Mouse (Mus musculus) liver, embryonic 14.5 days (tissue): ENCODE results near the gene Glt8d1. TPM values are rescaled to one million over a fixed set of nuclear protein-coding genes. Genes with fewer than 3 reads are reported as not detected.

Experiments
- ATAC-seq: fragments of 200-750 bp; cut with Nextera tagmentation; 2 replicates; pipeline ENCODE4 v1.8.0; 2017; ENCODE audit warnings: moderate number of reproducible peaks, mild to moderate bottlenecking, moderate library complexity; ENCODE audit not compliant: insufficient read depth
- DNase-seq, 3 experiments: peaks; one replicate each; pipeline ENCODE4 v3.0.0-alpha.2; 2012 to 2013; ENCODE audit warnings: low read depth in 3 of 3, low spot score in 3 of 3
- H3K27ac ChIP-seq: fragments of 300-500 bp; sonication (generic); 2 replicates; pipeline ENCODE4 v1.5.1; 2014; ENCODE audit warnings: moderate library complexity, mild to moderate bottlenecking, control low read depth, inconsistent platforms
- H3K27me3 ChIP-seq: fragments of 300-500 bp; sonication (generic); 2 replicates; pipeline ENCODE4 v1.6.1; 2014; ENCODE audit warnings: mild to moderate bottlenecking, low read length, moderate library complexity; ENCODE audit not compliant: control insufficient read depth, insufficient read depth
- H3K36me3 ChIP-seq: fragments of 300-500 bp; sonication (generic); replicated peaks from 2 replicates; pipeline ENCODE4 v1.6.1; 2014; ENCODE audit warnings: low read depth; ENCODE audit not compliant: control insufficient read depth, insufficient read depth
- H3K4me1 ChIP-seq, 2 experiments: fragments of 200-500 bp in 1 of 2; fragments of 300-500 bp in 1 of 2; sonication (generic) in 1 of 2; replicated peaks; 2 replicates each; pipeline ENCODE4 v1.6.1; 2012 to 2014; ENCODE audit warnings: antibody characterized with exemption in 1 of 2, inconsistent platforms in 1 of 2, low read length in 1 of 2; ENCODE audit not compliant: control insufficient read depth in 2 of 2, insufficient read depth in 2 of 2
- H3K4me2 ChIP-seq: fragments of 300-500 bp; sonication (generic); 2 replicates; pipeline ENCODE4 v1.6.1; 2014; ENCODE audit warnings: low read depth, mild to moderate bottlenecking, control low read depth, moderate library complexity
- H3K4me3 ChIP-seq, 2 experiments: fragments of 200-500 bp in 1 of 2; fragments of 300-500 bp in 1 of 2; sonication (generic) in 1 of 2; 2 replicates each; pipeline ENCODE4 v1.5.1; 2012 to 2014; ENCODE audit warnings: low read depth in 2 of 2, low read length in 2 of 2, mild to moderate bottlenecking in 2 of 2, control low read depth in 1 of 2, inconsistent platforms in 1 of 2, moderate library complexity in 1 of 2; ENCODE audit not compliant: insufficient read depth in 1 of 2
- H3K9ac ChIP-seq: fragments of 300-500 bp; sonication (generic); replicated peaks from 2 replicates; pipeline ENCODE4 v1.6.1; 2014; ENCODE audit warnings: mild to moderate bottlenecking, control low read depth, moderate library complexity
- H3K9me3 ChIP-seq: fragments of 300-500 bp; sonication (generic); 2 replicates; pipeline ENCODE4 v1.6.1; 2016; ENCODE audit warnings: low read length, mixed read lengths; ENCODE audit not compliant: control insufficient read depth
- CTCF ChIP-seq: IDR thresholded peaks from 2 replicates; pipeline ENCODE4 v1.5.1; 2016; ENCODE audit warnings: antibody characterized with exemption, low read depth, control low read depth
- EP300 ChIP-seq: IDR thresholded peaks from 2 replicates; pipeline ENCODE4 v1.6.1; 2016; ENCODE audit warnings: antibody characterized with exemption, low read depth
- WGBS: fragments of 180-500 bp; shearing (Covaris S2); extraction: QIAGEN DNeasy Blood & Tissue Kit; methylation state at CpG from one replicate; pipeline ENCODE4 v1.1.7; 2014; ENCODE audit not compliant: insufficient replicate concordance; 5-methylcytosine and 5-hydroxymethylcytosine counted together
- polyA plus RNA-seq, 2 experiments: library from polyadenylated mRNA; depleted of rRNA in 1 of 2; stranded (reverse) in 1 of 2; unstranded in 1 of 2; fragments of >200 nt; fragmentation: Nextera tagmentation in 1 of 2; extraction: Ambion mirVana in 1 of 2; gene quantifications; 2 replicates each; pipeline versions ENCODE4 v1.2.1 to v1.2.3; 2012 to 2014

Gene Glt8d1
- polyA plus RNA-seq, 2 experiments: 17.7 to 18.4 TPM

GRCm38 (mm10) chr14:31018860-31019291, 17.7 kb downstream of the Glt8d1 start, which contains the start of the genes Pbrm1 and Gnl3:
Gene Pbrm1 (plus strand): TSS chr14:31019138.
Gene Gnl3 (minus strand): TSS chr14:31019152.
- peak; percentile 63 for TF ChIP-seq CTCF
- TF ChIP-seq EP300: no peak
- Histone ChIP-seq H3K27me3 (no peaks in the 10 kb centered on the region), H3K36me3 (peaks cover 44% of the 10 kb centered on the region), H3K4me2 (peak within 1 kb of the TSS; percentile 85), H3K27ac (peak within 1 kb of the TSS; percentile 90), H3K9me3 (no peaks in the 10 kb centered on the region), H3K9ac (peak within 1 kb of the TSS; percentile 94), H3K4me3 (peak within 1 kb of the TSS; percentile 87 to 89), H3K4me1 (peaks cover 23 to 26% of the 10 kb centered on the region in 2 experiments)
- whole genome bisulfite sequencing: under 1% methylated on average over 39 of the region's 53 CpGs
- DNase-seq (peak; percentile 92 to 93 (median 92)), ATAC-seq (peak; percentile 88)

DNA sequence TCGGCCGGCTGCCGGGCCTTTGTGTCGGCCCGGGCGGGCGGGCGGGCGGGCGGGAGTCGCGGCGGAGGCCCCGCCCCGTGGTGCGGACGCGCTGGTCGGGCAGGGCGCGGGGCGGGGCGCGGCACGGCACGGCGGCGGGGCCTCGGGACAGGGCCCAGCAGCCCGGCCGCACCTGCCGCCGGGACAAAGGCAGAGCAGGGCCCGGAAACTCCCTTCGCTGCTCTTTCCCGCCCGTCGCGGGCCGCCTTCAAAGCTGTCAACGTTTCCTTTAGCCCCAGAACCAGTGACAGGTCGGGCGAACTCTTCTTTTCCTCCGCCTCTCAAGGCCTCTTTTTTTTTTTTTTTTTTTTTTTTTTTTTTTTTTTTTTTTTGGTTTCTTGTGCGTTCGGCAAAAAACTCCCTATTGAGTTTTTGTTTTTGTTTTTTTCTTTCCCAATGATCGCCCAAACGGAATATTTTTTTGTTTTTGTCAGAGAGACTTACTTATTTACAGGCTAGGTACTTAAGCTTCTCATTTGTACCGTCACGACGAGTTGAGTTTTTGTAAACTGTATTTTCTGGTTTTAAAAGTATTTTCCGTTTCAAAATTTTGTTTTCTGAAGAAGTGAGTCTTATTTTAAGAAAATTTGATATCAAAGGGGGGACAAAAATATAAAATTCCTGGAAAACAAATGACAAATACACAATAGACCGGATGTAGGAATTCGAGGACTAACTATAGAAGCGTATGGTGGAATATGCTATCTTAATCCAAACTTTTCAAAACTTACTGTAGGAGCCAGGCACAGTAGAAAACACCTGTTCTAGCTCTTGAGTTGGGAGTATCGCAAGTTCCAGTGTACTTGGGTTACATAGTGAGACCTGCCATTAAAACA, 18.4 kb downstream of the Glt8d1 start:
- Histone ChIP-seq H3K4me2 (peak overlapping the region; percentile 85), H3K27me3 (no peaks in the 10 kb centered on the region), H3K36me3 (peaks cover 41% of the 10 kb centered on the region), H3K4me1 (peaks cover 23 to 26% of the 10 kb centered on the region in 2 experiments), H3K9ac (peak overlapping the region; percentile 94), H3K4me3 (peak overlapping the region; percentile 87 to 89), H3K27ac (peak overlapping the region; percentile 90), H3K9me3 (no peaks in the 10 kb centered on the region)
- DNase-seq: peak; percentile 76 to 79 (median 76)
- no peak for TF ChIP-seq EP300
- TF ChIP-seq CTCF: no peak
- peak; percentile 93 for ATAC-seq
- 2% methylated on average over 46 of the region's 56 CpGs for WGBS

DNA sequence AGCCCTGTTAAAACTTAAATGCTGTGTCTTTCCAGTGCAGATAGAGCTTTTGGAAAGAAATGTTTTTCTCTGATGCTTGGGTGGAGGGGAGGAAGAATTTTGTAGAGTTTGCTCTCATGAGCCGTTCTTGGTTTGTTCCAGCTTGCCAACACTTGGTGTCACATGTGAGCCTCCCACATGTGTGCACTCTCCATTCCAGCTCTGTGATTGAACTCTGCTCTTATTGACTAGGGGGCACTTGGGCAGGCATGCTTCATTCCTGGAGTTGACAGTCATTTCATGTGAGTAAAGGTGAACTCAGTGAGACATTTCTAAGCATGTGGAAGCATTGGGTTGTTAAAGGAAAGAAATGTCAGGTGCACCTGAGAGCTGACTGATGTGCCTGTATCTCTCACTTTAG, 21.4 kb downstream of the Glt8d1 start:
- Histone ChIP-seq H3K4me3 (no peak overlapping the region), H3K27ac (no peak overlapping the region), H3K9ac (no peak overlapping the region), H3K27me3 (no peaks in the 10 kb centered on the region), H3K9me3 (no peaks in the 10 kb centered on the region), H3K36me3 (peaks cover 43% of the 10 kb centered on the region), H3K4me1 (peaks cover 12 to 19% of the 10 kb centered on the region in 2 experiments), H3K4me2 (no peak overlapping the region; the same call in 1 of the 2 replicates)
- no peak for ATAC-seq
- 46% methylated on average over 1 of the region's 1 CpGs for whole genome bisulfite sequencing
- TF ChIP-seq CTCF: 0 out of 2 replicates have a peak, but pooled peaks have one; percentile 12
- no peak for TF ChIP-seq EP300
- no peak for DNase-seq

DNA sequence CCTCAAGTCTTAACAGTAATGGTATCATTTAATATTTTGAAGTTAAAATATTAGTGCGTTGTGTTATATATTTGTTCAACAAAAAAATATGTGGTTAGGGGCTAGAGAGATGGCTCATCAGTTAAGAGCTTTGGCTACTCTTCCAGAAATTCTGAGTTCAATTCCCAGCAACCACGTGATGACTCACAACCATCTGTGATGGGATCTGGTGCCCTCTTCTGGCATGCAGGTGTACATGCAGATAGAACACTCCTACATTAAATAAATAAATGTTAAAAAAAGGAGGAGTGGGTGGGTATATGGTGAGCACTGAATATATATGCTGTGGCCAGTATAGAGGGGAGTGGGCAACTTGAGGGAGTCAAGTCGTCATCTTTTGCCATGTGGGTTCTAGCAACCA, 24.6 kb downstream of the Glt8d1 start:
- H3K36me3 ChIP-seq: peaks cover 64% of the 10 kb centered on the region
- peaks cover 3 to 7% of the 10 kb centered on the region in 2 experiments; a peak in 3 of 4 replicates for H3K4me1 ChIP-seq
- TF ChIP-seq EP300 (0 out of 2 replicates have a peak, but pooled peaks have one; percentile 14), CTCF (peak; percentile 75)
- ATAC-seq (no peak), DNase-seq (no peak)
- H3K27ac ChIP-seq: no peak overlapping the region
- H3K27me3 ChIP-seq: no peaks in the 10 kb centered on the region
- H3K4me3 ChIP-seq: no peak overlapping the region
- H3K9ac ChIP-seq: no peak overlapping the region
- 67% methylated on average over 3 of the region's 3 CpGs for WGBS
- H3K9me3 ChIP-seq: no peaks in the 10 kb centered on the region
- no peak overlapping the region for H3K4me2 ChIP-seq

DNA sequence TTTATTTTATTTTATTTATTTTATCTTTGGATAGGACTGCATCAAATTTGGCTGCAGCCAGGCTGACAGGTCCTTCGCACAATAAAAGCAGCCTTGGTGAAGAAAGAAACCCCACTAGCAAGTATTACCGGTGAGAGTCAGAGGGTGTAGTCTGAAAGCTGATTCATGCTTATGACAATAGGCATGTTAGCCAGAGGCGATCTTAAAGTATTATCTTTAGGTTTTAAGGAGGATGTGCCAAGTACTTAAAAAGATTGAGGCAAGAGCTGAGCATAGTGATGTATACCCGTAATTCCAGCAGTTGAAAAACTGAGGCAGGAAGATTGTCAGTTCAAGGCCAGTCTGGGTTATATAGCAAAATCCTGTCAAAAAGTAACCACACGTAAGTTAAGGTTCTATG, 44.1 kb downstream of the Glt8d1 start:
- H3K4me3 ChIP-seq: no peak overlapping the region
- H3K4me1 ChIP-seq: peaks cover 23 to 26% of the 10 kb centered on the region in 2 experiments
- peak overlapping the region; percentile 42 for H3K4me2 ChIP-seq
- H3K9ac ChIP-seq: peak overlapping the region; percentile 38
- peaks cover 42% of the 10 kb centered on the region for H3K36me3 ChIP-seq
- H3K27me3 ChIP-seq: no peaks in the 10 kb centered on the region
- WGBS: 50% methylated on average over 5 of the region's 5 CpGs
- no peaks in the 10 kb centered on the region for H3K9me3 ChIP-seq
- ATAC-seq (peak; percentile 68; the same call in 1 of the 2 replicates), DNase-seq (no peak)
- no peak for TF ChIP-seq CTCF
- TF ChIP-seq EP300: no peak
- H3K27ac ChIP-seq: peak overlapping the region; percentile 91
